Mouse (Mus musculus): Measurements from ENCODE around the gene Usp15.

GRCm38 (mm10) chr10:123198183-123198582, 1.4 kb upstream of the Usp15 start:
- TF ChIP-seq CTCF (IDR thresholded peaks at IDR 0.05; ENCODE audit: low read depth) (no peak), EP300 (IDR thresholded peaks at IDR 0.05; ENCODE audit: low read depth) (no peak)

Data from heart, postnatal 0 days (tissue).